Mouse (Mus musculus) heart, postnatal 25 days (tissue): Measurements from ENCODE around the gene Fbxo3. TPM values are rescaled to one million over a fixed set of nuclear protein-coding genes. Genes with fewer than 3 reads are reported as not detected.
A peak's percentile ranks its signal among the peaks of the same experiment; 100 is the strongest.
"Not testable (repeated sequence)": the region's sequence is repeated elsewhere in the genome, so short reads cannot be mapped to it uniquely, and the experiment has no call there.

ENCODE experiments used
- DNase-seq: peaks from one replicate; pipeline ENCODE4 v3.0.0; 2022; ENCODE audit warnings: low spot score
- intact Hi-C: fragments of 180-260 bp; cut with DNase I; formaldehyde crosslinking; loops from one replicate; pipeline ENCODE4 v1.15.1; 2025
- total RNA-seq, 2 experiments: library from RNA; stranded (reverse); gene quantifications; 2 replicates each; pipeline ENCODE4 v1.2.3; 2021

Gene Fbxo3
- total RNA-seq, 2 experiments from 2014 or later = 51.9 to 58.3 TPM

- DNase-seq = no peak
- intact Hi-C loops = no loop called here
These were observed 55.0 kb downstream of the Fbxo3 start for GRCm38 (mm10) chr2:104082474-104082873.

- DNase-seq, intact Hi-C loops: not testable (repeated sequence)
These were observed 56.5 kb downstream of the Fbxo3 start for GRCm38 (mm10) chr2:104084027-104084426.

GRCm38 (mm10) chr2:104087562-104087961 lies 60.0 kb downstream of the Fbxo3 start:
- intact Hi-C loops, DNase-seq: not testable (repeated sequence)

- intact Hi-C loops = loop anchor here (10.0 kb wide), 1 partner anchor 59 kb away; no protein-coding TSS in a partner anchor
- DNase-seq = no peak
These were observed 65.8 kb downstream of the Fbxo3 start for GRCm38 (mm10) chr2:104093305-104093704.

GRCm38 (mm10) chr2:104095741-104096213 lies 68.3 kb downstream of the Fbxo3 start, which contains the start of gene Cd59a:
Cd59a (plus strand) TSS chr2:104095801.
- intact Hi-C loops = loop anchor here (1.0 to 10.0 kb wide), 4 partner anchors 23 to 61 kb away; partner anchors contain the start of gene A930018P22Rik
- peak; percentile 77 for DNase-seq

GRCm38 (mm10) chr2:104096256-104096655 lies 68.7 kb downstream of the Fbxo3 start:
- intact Hi-C loops = loop anchor here (1.0 to 10.0 kb wide), 3 partner anchors 26 to 61 kb away; partner anchors contain the start of gene A930018P22Rik

GRCm38 (mm10) chr2:104096796-104097195 lies 69.3 kb downstream of the Fbxo3 start:
- not testable (repeated sequence) for DNase-seq
- intact Hi-C loops = loop anchor here (1.0 to 10.0 kb wide), 3 partner anchors 26 to 62 kb away; partner anchors contain the start of gene A930018P22Rik

More at GRCm38 (mm10) chr2:104096256-104096655, 68.7 kb downstream of the Fbxo3 start:
- DNase-seq = no peak

GRCm38 (mm10) chr2:104097396-104097795 lies 69.9 kb downstream of the Fbxo3 start:
- DNase-seq = not testable (repeated sequence)
- intact Hi-C loops = loop anchor here (2.0 to 10.0 kb wide), 2 partner anchors 25 to 63 kb away; partner anchors contain the start of gene A930018P22Rik

- DNase-seq = no peak
- intact Hi-C loops = loop anchor here (10.0 kb wide), 1 partner anchor 64 kb away; no protein-coding TSS in a partner anchor
These were observed 71.2 kb downstream of the Fbxo3 start for GRCm38 (mm10) chr2:104098529-104099230.

GRCm38 (mm10) chr2:104099231-104099585 lies 71.7 kb downstream of the Fbxo3 start:
- no peak for DNase-seq
- intact Hi-C loops = loop anchor here (10.0 kb wide), 1 partner anchor 64 kb away; no protein-coding TSS in a partner anchor

- intact Hi-C loops = loop anchor here (10.0 kb wide), 1 partner anchor 65 kb away; no protein-coding TSS in a partner anchor
These were observed 72.4 kb downstream of the Fbxo3 start for GRCm38 (mm10) chr2:104099946-104100345.

GRCm38 (mm10) chr2:104104800-104105199 lies 77.3 kb downstream of the Fbxo3 start:
- DNase-seq = no peak

More at GRCm38 (mm10) chr2:104099946-104100345, 72.4 kb downstream of the Fbxo3 start:
- no peak for DNase-seq

GRCm38 (mm10) chr2:104109021-104109420 lies 81.5 kb downstream of the Fbxo3 start:
- DNase-seq, intact Hi-C loops: not testable (repeated sequence)

More at GRCm38 (mm10) chr2:104104800-104105199, 77.3 kb downstream of the Fbxo3 start:
- intact Hi-C loops = no loop called here

GRCm38 (mm10) chr2:104109528-104109927 lies 82.0 kb downstream of the Fbxo3 start:
- DNase-seq = no peak
- intact Hi-C loops = no loop called here

GRCm38 (mm10) chr2:104110031-104110430 lies 82.5 kb downstream of the Fbxo3 start:
- intact Hi-C loops = no loop called here
- no peak for DNase-seq

- intact Hi-C loops, DNase-seq: not testable (repeated sequence)
These were observed 83.8 kb downstream of the Fbxo3 start for GRCm38 (mm10) chr2:104111170-104111797.
